Mouse (Mus musculus): ENCODE measurements around the gene Cks1b. TPM values are rescaled to one million over a fixed set of nuclear protein-coding genes. Genes with fewer than 3 reads are reported as not detected.

Cks1b gene
- total and polyA plus RNA-seq, 3 experiments = 173 to 270 (median 268) TPM

- no peak for TF ChIP-seq ETS1 (conservative IDR thresholded peaks at IDR 0.05; ENCODE audit: low read depth, low read length)
- TF ChIP-seq TBP (conservative IDR thresholded peaks at IDR 0.05; ENCODE audit: low read depth, low read length) = no peak
These were observed 38.8 kb upstream of the Cks1b start (continued) for GRCm38 (mm10) chr3:89456726-89457665.

- Histone ChIP-seq H3K9me3 (replicated peaks; ENCODE audit: low read length) (peaks cover 3% of the 10 kb centered on the region), H3K4me2 (ENCODE audit: insufficient read depth, low read depth, poor library complexity, severe bottlenecking) (no peak overlapping the region), H3K4me1 (ENCODE audit: control insufficient read depth in 1 of 2, insufficient read depth in 2 of 2) (peaks cover 10 to 43% of the 10 kb centered on the region in 2 experiments; a peak in 2 of 4 replicates), H3K9ac (ENCODE audit: insufficient read depth, low read depth) (no peak overlapping the region), H3K79me2 (replicated peaks; ENCODE audit: control insufficient read depth, extremely low read depth, insufficient read depth, poor library complexity, severe bottlenecking) (no peaks in the 10 kb centered on the region), H3K27me3 (replicated peaks) (no peaks in the 10 kb centered on the region), H3K4me3 (replicated peaks in 1 of 3; ENCODE audit: low read depth in 2 of 3, low read length in 2 of 3, poor library complexity in 1 of 3) (no peak overlapping the region), H3K27ac (ENCODE audit: insufficient read depth, low read depth) (no peak overlapping the region), H3K36me3 (replicated peaks in 1 of 2; ENCODE audit: control insufficient read depth in 1 of 2, insufficient read depth in 1 of 2, low read length in 1 of 2) (peaks cover 0 to 6% of the 10 kb centered on the region in 2 experiments)
- DNase-seq (ENCODE audit: extremely low read depth) = no peak
- dilution Hi-C loops (cut with MboI; ENCODE audit: extremely low pct_ligation_motif_present, extremely low pct_unique_long_range_greater_than_20kb, low sequenced_read_pairs) (no loop called here), in situ Hi-C loops (cut with MboI; ENCODE audit: low pct_ligation_motif_present, low pct_unique_long_range_greater_than_20kb, low sequenced_read_pairs) (no loop called here)
- TF ChIP-seq TBP (conservative IDR thresholded peaks at IDR 0.05; ENCODE audit: low read depth, low read length) (no peak), POLR2A (IDR thresholded peaks at IDR 0.05; ENCODE audit: low read depth, low read length) (no peak), MYC (IDR thresholded peaks at IDR 0.05; ENCODE audit: low read depth, low read length) (no peak), RAD21 (IDR thresholded peaks at IDR 0.05; ENCODE audit: low read depth, low read length) (no peak), CTCF (conservative IDR thresholded peaks at IDR 0.05 in 1 of 2, IDR thresholded peaks at IDR 0.05 in 1 of 2; ENCODE audit: low read depth in 2 of 2, low read length in 2 of 2) (no peak), MAX (IDR thresholded peaks at IDR 0.05; ENCODE audit: low read length) (no peak), E2F4 (IDR thresholded peaks at IDR 0.05; ENCODE audit: insufficient replicate concordance, low read depth, low read length) (no peak)
These were observed 37.7 kb upstream of the Cks1b start for GRCm38 (mm10) chr3:89455786-89456285.

GRCm38 (mm10) chr3:89454401-89455177 lies 36.4 kb upstream of the Cks1b start, which contains the start of gene Pmvk:
TSS of gene Pmvk (plus strand) at chr3:89454541.
- Histone ChIP-seq H3K9me3 (replicated peaks; ENCODE audit: low read length) (no peaks in the 10 kb centered on the region), H3K4me2 (ENCODE audit: insufficient read depth, low read depth, poor library complexity, severe bottlenecking) (no peak within 1 kb of the TSS), H3K9ac (ENCODE audit: insufficient read depth, low read depth) (no peak within 1 kb of the TSS), H3K36me3 (replicated peaks in 1 of 2; ENCODE audit: control insufficient read depth in 1 of 2, insufficient read depth in 1 of 2, low read length in 1 of 2) (peaks cover 0 to 16% of the 10 kb centered on the region in 2 experiments), H3K27me3 (replicated peaks) (no peaks in the 10 kb centered on the region), H3K27ac (ENCODE audit: insufficient read depth, low read depth) (no peak within 1 kb of the TSS), H3K79me2 (replicated peaks; ENCODE audit: control insufficient read depth, extremely low read depth, insufficient read depth, poor library complexity, severe bottlenecking) (no peaks in the 10 kb centered on the region), H3K4me1 (ENCODE audit: control insufficient read depth in 1 of 2, insufficient read depth in 2 of 2) (peaks cover 8 to 38% of the 10 kb centered on the region in 2 experiments; a peak in 2 of 4 replicates), H3K4me3 (replicated peaks in 1 of 3; ENCODE audit: low read depth in 2 of 3, low read length in 2 of 3, poor library complexity in 1 of 3) (no peak within 1 kb of the TSS)
- in situ Hi-C loops (cut with MboI; ENCODE audit: low pct_ligation_motif_present, low pct_unique_long_range_greater_than_20kb, low sequenced_read_pairs) (no loop called here), dilution Hi-C loops (cut with MboI; ENCODE audit: extremely low pct_ligation_motif_present, extremely low pct_unique_long_range_greater_than_20kb, low sequenced_read_pairs) (no loop called here)
- no peak for DNase-seq (ENCODE audit: extremely low read depth)
- TF ChIP-seq MYC (IDR thresholded peaks at IDR 0.05; ENCODE audit: low read depth, low read length) (no peak), KAT2A (IDR thresholded peaks at IDR 0.05; ENCODE audit: insufficient replicate concordance, low read length) (no peak), POLR2A (IDR thresholded peaks at IDR 0.05; ENCODE audit: low read depth, low read length) (no peak), GABPA (IDR thresholded peaks at IDR 0.05; ENCODE audit: insufficient replicate concordance, low read depth, low read length) (no peak), ZC3H11A (IDR thresholded peaks at IDR 0.05; ENCODE audit: low read depth, low read length) (no peak), CHD2 (IDR thresholded peaks at IDR 0.05; ENCODE audit: low read length) (no peak), ZNF384 (IDR thresholded peaks at IDR 0.05; ENCODE audit: low read depth, low read length) (no peak), ELF1 (IDR thresholded peaks at IDR 0.05; ENCODE audit: low read depth, low read length) (no peak), HCFC1 (IDR thresholded peaks at IDR 0.05; ENCODE audit: low read depth, low read length) (no peak), BHLHE40 (IDR thresholded peaks at IDR 0.05; ENCODE audit: low read depth, low read length) (no peak), SMC3 (IDR thresholded peaks at IDR 0.05; ENCODE audit: low read depth, low read length) (no peak), MAZ (IDR thresholded peaks at IDR 0.05; ENCODE audit: low read depth, low read length) (no peak), MXI1 (IDR thresholded peaks at IDR 0.05; ENCODE audit: low read depth, low read length) (no peak), NELFE (IDR thresholded peaks at IDR 0.05; ENCODE audit: low read depth, low read length) (no peak), IRF4 (IDR thresholded peaks at IDR 0.05; ENCODE audit: low read depth, low read length) (no peak)

All from CH12.LX (cell line).